Mouse (Mus musculus): ENCODE data around the gene Rln1. TPM values are rescaled to one million over a fixed set of nuclear protein-coding genes. Genes with fewer than 3 reads are reported as not detected.

The Rln1 gene
- not detected in 2 replicates for polyA plus RNA-seq (2012; rRNA removed)

GRCm38 (mm10) chr19:29334068-29334745 is at the start of gene Rln1:
Gene Rln1 (minus strand): TSS chr19:29334670.
- TF ChIP-seq CTCF (IDR thresholded peaks at IDR 0.05; ENCODE audit: extremely low read depth, insufficient read depth, insufficient read length, insufficient replicate concordance) (no peak), POLR2A (IDR thresholded peaks at IDR 0.05; ENCODE audit: low read depth, low read length) (no peak)
- peaks cover 10% of the 10 kb centered on the region for H3K27me3 ChIP-seq (ENCODE audit: control insufficient read depth, insufficient read depth, low read length)
- no peak within 1 kb of the TSS for H3K27ac ChIP-seq (ENCODE audit: insufficient read depth, low read length)

GRCm38 (mm10) chr19:29383368-29383767 is 48.9 kb upstream of the Rln1 start:
- H3K27ac ChIP-seq (ENCODE audit: insufficient read depth, low read length) = peak overlapping the region; percentile 46; the same call in 1 of the 2 replicates
- H3K36me3 ChIP-seq (ENCODE audit: control insufficient read depth, insufficient read depth, low read length) = peaks cover 47% of the 10 kb centered on the region
- WGBS = 74% methylated on average over 5 of the region's 5 CpGs
- H3K4me3 ChIP-seq (ENCODE audit: extremely low read depth, insufficient read depth, insufficient read length) = no peak overlapping the region
- DNase-seq (ENCODE audit: low read depth in 1 of 2, low spot score in 2 of 2) = no peak
- peaks cover 3% of the 10 kb centered on the region for H3K4me1 ChIP-seq (ENCODE audit: control insufficient read depth, insufficient read depth, insufficient read length)
- TF ChIP-seq POLR2A (IDR thresholded peaks at IDR 0.05; ENCODE audit: low read depth, low read length) (no peak), CTCF (IDR thresholded peaks at IDR 0.05; ENCODE audit: extremely low read depth, insufficient read depth, insufficient read length, insufficient replicate concordance) (no peak)
- no peaks in the 10 kb centered on the region for H3K27me3 ChIP-seq (ENCODE audit: control insufficient read depth, insufficient read depth, low read length)

More at GRCm38 (mm10) chr19:29334068-29334745, at the start of gene Rln1:
- 25% methylated on average over 23 of the region's 23 CpGs for WGBS
- Histone ChIP-seq H3K4me3 (ENCODE audit: extremely low read depth, insufficient read depth, insufficient read length) (no peak within 1 kb of the TSS), H3K4me1 (ENCODE audit: control insufficient read depth, insufficient read depth, insufficient read length) (no peaks in the 10 kb centered on the region), H3K36me3 (ENCODE audit: control insufficient read depth, insufficient read depth, low read length) (no peaks in the 10 kb centered on the region)
- DNase-seq (ENCODE audit: low read depth in 1 of 2, low spot score in 2 of 2) = no peak

- Histone ChIP-seq H3K27me3 (ENCODE audit: control insufficient read depth, insufficient read depth, low read length) (no peaks in the 10 kb centered on the region), H3K4me3 (ENCODE audit: extremely low read depth, insufficient read depth, insufficient read length) (no peak overlapping the region), H3K4me1 (ENCODE audit: control insufficient read depth, insufficient read depth, insufficient read length) (peaks cover 5% of the 10 kb centered on the region), H3K36me3 (ENCODE audit: control insufficient read depth, insufficient read depth, low read length) (peaks cover 46% of the 10 kb centered on the region), H3K27ac (ENCODE audit: insufficient read depth, low read length) (no peak overlapping the region)
- TF ChIP-seq CTCF (IDR thresholded peaks at IDR 0.05; ENCODE audit: extremely low read depth, insufficient read depth, insufficient read length, insufficient replicate concordance) (no peak), POLR2A (IDR thresholded peaks at IDR 0.05; ENCODE audit: low read depth, low read length) (no peak)
- DNase-seq (ENCODE audit: low read depth in 1 of 2, low spot score in 2 of 2) = no peak
- 91% methylated on average over 14 of the region's 14 CpGs for whole genome bisulfite sequencing
Observed at GRCm38 (mm10) chr19:29379839-29380603, 45.6 kb upstream of the Rln1 start.

- TF ChIP-seq CTCF (IDR thresholded peaks at IDR 0.05; ENCODE audit: extremely low read depth, insufficient read depth, insufficient read length, insufficient replicate concordance) (no peak), POLR2A (IDR thresholded peaks at IDR 0.05; ENCODE audit: low read depth, low read length) (no peak)
- Histone ChIP-seq H3K36me3 (ENCODE audit: control insufficient read depth, insufficient read depth, low read length) (peaks cover 28% of the 10 kb centered on the region), H3K4me3 (ENCODE audit: extremely low read depth, insufficient read depth, insufficient read length) (no peak overlapping the region), H3K27ac (ENCODE audit: insufficient read depth, low read length) (no peak overlapping the region), H3K4me1 (ENCODE audit: control insufficient read depth, insufficient read depth, insufficient read length) (peaks cover 2% of the 10 kb centered on the region; the same call in 1 of the 2 replicates), H3K27me3 (ENCODE audit: control insufficient read depth, insufficient read depth, low read length) (no peaks in the 10 kb centered on the region)
- DNase-seq (ENCODE audit: low read depth in 1 of 2, low spot score in 2 of 2) = no peak
- WGBS = 72% methylated on average over 3 of the region's 3 CpGs
Observed at GRCm38 (mm10) chr19:29376382-29376781, 41.9 kb upstream of the Rln1 start.

- Histone ChIP-seq H3K4me1 (ENCODE audit: control insufficient read depth, insufficient read depth, insufficient read length) (peaks cover 2% of the 10 kb centered on the region; the same call in 1 of the 2 replicates), H3K4me3 (ENCODE audit: extremely low read depth, insufficient read depth, insufficient read length) (no peak overlapping the region), H3K27me3 (ENCODE audit: control insufficient read depth, insufficient read depth, low read length) (no peaks in the 10 kb centered on the region), H3K36me3 (ENCODE audit: control insufficient read depth, insufficient read depth, low read length) (peaks cover 23% of the 10 kb centered on the region), H3K27ac (ENCODE audit: insufficient read depth, low read length) (no peak overlapping the region)
- TF ChIP-seq POLR2A (IDR thresholded peaks at IDR 0.05; ENCODE audit: low read depth, low read length) (no peak), CTCF (IDR thresholded peaks at IDR 0.05; ENCODE audit: extremely low read depth, insufficient read depth, insufficient read length, insufficient replicate concordance) (no peak)
- 79% methylated on average over 9 of the region's 9 CpGs for WGBS
- DNase-seq (ENCODE audit: low read depth in 1 of 2, low spot score in 2 of 2) = no peak
Observed at GRCm38 (mm10) chr19:29374947-29375346, 40.5 kb upstream of the Rln1 start.

- no peak for DNase-seq (ENCODE audit: low read depth in 1 of 2, low spot score in 2 of 2)
- TF ChIP-seq POLR2A (IDR thresholded peaks at IDR 0.05; ENCODE audit: low read depth, low read length) = no peak
- peaks cover 2% of the 10 kb centered on the region; the same call in 1 of the 2 replicates for H3K4me1 ChIP-seq (ENCODE audit: control insufficient read depth, insufficient read depth, insufficient read length)
- no peak overlapping the region for H3K4me3 ChIP-seq (ENCODE audit: extremely low read depth, insufficient read depth, insufficient read length)
- H3K27me3 ChIP-seq (ENCODE audit: control insufficient read depth, insufficient read depth, low read length) = no peaks in the 10 kb centered on the region
- H3K27ac ChIP-seq (ENCODE audit: insufficient read depth, low read length) = no peak overlapping the region
- peaks cover 19% of the 10 kb centered on the region for H3K36me3 ChIP-seq (ENCODE audit: control insufficient read depth, insufficient read depth, low read length)
- WGBS = 94% methylated on average over 11 of the region's 11 CpGs
Observed at GRCm38 (mm10) chr19:29373438-29373837, 39.0 kb upstream of the Rln1 start.
